Mouse (Mus musculus) hindbrain, postnatal 0 days (tissue): Measurements from ENCODE around the gene Ergic2. TPM values are rescaled to one million over a fixed set of nuclear protein-coding genes. Genes with fewer than 3 reads are reported as not detected.

Experiments used
- ATAC-seq: fragments of 200-750 bp; cut with Nextera tagmentation; 2 replicates; pipeline ENCODE4 v1.8.0; 2017; ENCODE audit warnings: mild to moderate bottlenecking, moderate TSS enrichment, moderate library complexity
- DNase-seq: peaks from one replicate; pipeline ENCODE4 v3.0.0-alpha.2; 2015; ENCODE audit warnings: low spot score
- H3K27ac ChIP-seq: fragments of 300-500 bp; sonication (generic); 2 replicates; pipeline ENCODE4 v1.5.1; 2014; ENCODE audit warnings: mild to moderate bottlenecking
- H3K27me3 ChIP-seq: fragments of 300-500 bp; sonication (generic); 2 replicates; pipeline ENCODE4 v1.6.1; 2014; ENCODE audit warnings: low read length, mixed read lengths; ENCODE audit not compliant: insufficient read depth
- H3K36me3 ChIP-seq: fragments of 300-500 bp; sonication (generic); 2 replicates; pipeline ENCODE4 v1.6.1; 2014; ENCODE audit warnings: low read length, mixed read lengths; ENCODE audit not compliant: insufficient read depth
- H3K4me1 ChIP-seq: fragments of 300-500 bp; sonication (generic); 2 replicates; pipeline ENCODE4 v1.6.1; 2014; ENCODE audit warnings: antibody characterized with exemption, low read length, mixed read lengths; ENCODE audit not compliant: insufficient read depth
- H3K4me2 ChIP-seq: fragments of 300-500 bp; sonication (generic); 2 replicates; pipeline ENCODE4 v1.6.1; 2014; ENCODE audit warnings: low read depth, mild to moderate bottlenecking, low read length, moderate library complexity, mixed read lengths
- H3K4me3 ChIP-seq: fragments of 300-500 bp; sonication (generic); 2 replicates; pipeline ENCODE4 v1.5.1; 2014; ENCODE audit warnings: low read length
- H3K9ac ChIP-seq: fragments of 300-500 bp; sonication (generic); replicated peaks from 2 replicates; pipeline ENCODE4 v1.6.1; 2014; ENCODE audit warnings: mild to moderate bottlenecking, low read length, moderate library complexity, mixed read lengths
- H3K9me3 ChIP-seq: fragments of 300-500 bp; sonication (generic); 2 replicates; pipeline ENCODE4 v1.6.1; 2016; ENCODE audit warnings: low read length, mixed read lengths
- CTCF ChIP-seq: IDR thresholded peaks from 2 replicates; pipeline ENCODE4 v1.5.1; 2016; ENCODE audit warnings: antibody characterized with exemption, control low read depth, low read depth
- WGBS: fragments of 180-500 bp; shearing (Covaris S2); extraction: QIAGEN DNeasy Blood & Tissue Kit; methylation state at CpG from one replicate; pipeline ENCODE4 v1.1.7; 2014; 5-methylcytosine and 5-hydroxymethylcytosine counted together
- polyA plus RNA-seq: library from polyadenylated mRNA; unstranded; fragments of >200 nt; fragmentation: Nextera tagmentation; extraction: Ambion mirVana; gene quantifications from 2 replicates; pipeline ENCODE4 v1.2.1, GENCODE M21; 2015
- total RNA-seq: library from RNA; depleted of rRNA; stranded (reverse); fragments of >200 nt; gene quantifications from 2 replicates; pipeline ENCODE4 v1.2.3, GENCODE M21; 2014

The Ergic2 gene
- total and polyA plus RNA-seq, 2 experiments from 2014 or later: 112 to 204 TPM

DNA sequence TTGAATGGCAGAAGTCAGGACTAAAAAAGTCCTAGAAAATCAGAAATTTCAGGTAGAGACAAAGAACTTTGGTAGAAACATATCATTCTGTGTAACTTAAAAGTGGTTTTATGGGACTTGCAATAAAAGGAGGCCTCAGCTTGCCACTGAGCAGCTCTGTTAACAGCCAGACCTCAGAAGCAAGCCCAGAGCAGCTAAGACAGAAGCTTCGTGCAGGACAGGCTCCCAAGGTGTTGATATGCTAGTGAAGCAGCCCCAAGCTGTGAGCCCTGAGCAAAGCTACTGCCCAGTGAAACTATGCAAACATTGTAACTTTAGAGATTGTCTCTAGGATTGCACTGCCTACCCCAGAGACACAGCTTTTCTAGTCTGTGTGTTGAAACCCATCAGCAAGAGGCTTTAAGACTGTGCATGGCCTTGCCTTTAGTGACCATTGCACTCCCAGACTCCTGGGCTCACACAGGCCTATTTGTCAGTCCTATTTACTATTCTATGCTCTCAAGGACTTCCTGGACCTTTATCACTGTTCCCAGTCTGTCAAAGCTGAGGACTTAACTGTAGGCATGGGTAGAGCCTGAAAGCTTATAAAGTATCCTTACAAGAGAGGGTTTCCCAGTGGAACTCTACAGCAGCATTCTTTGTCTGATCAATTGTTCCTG lies 43.4 kb upstream of the Ergic2 start:
- ATAC-seq: no peak
- no peak for DNase-seq
- Histone ChIP-seq H3K4me1 (no peaks in the 10 kb centered on the region), H3K36me3 (no peaks in the 10 kb centered on the region), H3K9ac (no peak overlapping the region), H3K27me3 (no peaks in the 10 kb centered on the region), H3K4me3 (no peak overlapping the region), H3K27ac (no peak overlapping the region), H3K9me3 (no peaks in the 10 kb centered on the region), H3K4me2 (no peak overlapping the region)
- TF ChIP-seq CTCF: no peak
- 70% methylated on average over 1 of the region's 1 CpGs for WGBS

DNA sequence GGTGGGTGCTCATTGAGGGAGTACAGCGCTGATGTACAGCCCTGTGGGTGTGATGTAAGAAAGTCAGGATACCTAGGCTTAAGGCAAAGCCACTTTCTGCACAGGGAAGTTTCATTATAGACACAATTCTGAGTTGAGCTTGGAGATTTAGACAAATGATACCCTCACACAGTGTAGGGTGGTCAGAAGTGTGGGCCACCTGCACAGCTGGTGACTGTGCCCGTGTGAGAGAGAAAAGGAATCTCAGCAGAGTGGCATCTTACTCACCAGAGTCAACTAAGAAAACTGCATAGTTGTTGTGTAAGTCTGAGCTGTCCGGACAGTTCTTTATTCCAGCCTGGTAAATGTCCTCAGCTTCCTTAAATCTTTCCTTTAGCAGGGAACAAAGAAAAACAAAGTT lies 37.0 kb upstream of the Ergic2 start:
- ATAC-seq: 0 out of 2 replicates have a peak, but pooled peaks have one; percentile 33
- Histone ChIP-seq H3K4me3 (no peak overlapping the region), H3K4me1 (peaks cover 3% of the 10 kb centered on the region; the same call in 1 of the 2 replicates), H3K36me3 (no peaks in the 10 kb centered on the region; the same call in 1 of the 2 replicates), H3K9me3 (no peaks in the 10 kb centered on the region), H3K9ac (no peak overlapping the region), H3K27ac (no peak overlapping the region), H3K27me3 (no peaks in the 10 kb centered on the region), H3K4me2 (no peak overlapping the region)
- WGBS: 71% methylated on average over 3 of the region's 3 CpGs
- TF ChIP-seq CTCF: no peak
- DNase-seq: no peak

DNA sequence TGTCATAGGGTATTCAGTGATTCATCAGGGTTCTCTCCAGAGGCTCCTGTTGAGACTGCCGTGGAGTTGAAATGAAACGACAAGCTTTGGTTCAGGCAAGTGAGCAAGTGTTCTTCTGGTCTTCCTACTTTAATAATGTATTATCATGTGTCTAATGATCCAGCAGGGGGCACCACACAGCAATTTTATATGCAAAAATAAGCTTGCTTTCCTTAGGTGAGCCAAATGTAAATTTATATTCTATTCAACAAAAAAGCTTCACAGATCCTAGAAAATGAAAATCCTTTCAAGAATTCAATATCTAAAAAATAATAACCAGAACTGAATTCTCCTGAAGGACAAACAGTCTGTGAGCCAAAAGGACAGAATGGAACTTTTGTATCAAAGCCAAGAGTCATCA lies 36.5 kb upstream of the Ergic2 start:
- WGBS: 21% methylated on average over 2 of the region's 2 CpGs
- Histone ChIP-seq H3K9ac (no peak overlapping the region), H3K4me2 (no peak overlapping the region), H3K27me3 (no peaks in the 10 kb centered on the region), H3K9me3 (no peaks in the 10 kb centered on the region), H3K36me3 (no peaks in the 10 kb centered on the region; the same call in 1 of the 2 replicates), H3K4me3 (no peak overlapping the region), H3K27ac (no peak overlapping the region), H3K4me1 (peaks cover 3% of the 10 kb centered on the region; the same call in 1 of the 2 replicates)
- peak; percentile 69 for TF ChIP-seq CTCF
- DNase-seq: peak; percentile 90
- ATAC-seq: peak; percentile 60; the same call in 1 of the 2 replicates

DNA sequence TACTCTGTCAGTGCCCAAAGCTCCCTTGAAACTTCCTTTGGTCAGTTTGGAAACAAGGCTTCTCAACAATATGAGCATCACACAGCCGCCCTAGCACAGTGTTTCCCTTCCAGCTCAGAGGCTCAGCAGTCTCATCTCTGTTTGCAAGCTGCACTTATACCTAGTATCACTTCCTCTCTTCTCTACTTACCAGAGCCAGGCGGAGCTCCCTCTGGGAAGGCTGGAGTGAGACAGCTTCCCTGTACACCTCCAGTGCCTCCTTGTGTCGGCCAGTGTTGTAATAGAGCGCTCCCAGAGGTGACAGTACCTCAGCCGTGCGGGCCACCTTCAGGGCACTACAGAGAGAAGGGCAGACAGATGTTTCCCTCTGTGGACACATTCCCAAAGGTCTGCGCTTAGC lies 34.4 kb upstream of the Ergic2 start:
- ATAC-seq (no peak), DNase-seq (no peak)
- TF ChIP-seq CTCF: no peak
- H3K4me3 ChIP-seq: no peak overlapping the region
- WGBS: 79% methylated on average over 7 of the region's 7 CpGs
- no peaks in the 10 kb centered on the region for H3K27me3 ChIP-seq
- no peaks in the 10 kb centered on the region; the same call in 1 of the 2 replicates for H3K36me3 ChIP-seq
- no peak overlapping the region for H3K4me2 ChIP-seq
- H3K27ac ChIP-seq: no peak overlapping the region
- H3K9me3 ChIP-seq: no peaks in the 10 kb centered on the region
- H3K9ac ChIP-seq: no peak overlapping the region
- peaks cover 3% of the 10 kb centered on the region; the same call in 1 of the 2 replicates for H3K4me1 ChIP-seq

DNA sequence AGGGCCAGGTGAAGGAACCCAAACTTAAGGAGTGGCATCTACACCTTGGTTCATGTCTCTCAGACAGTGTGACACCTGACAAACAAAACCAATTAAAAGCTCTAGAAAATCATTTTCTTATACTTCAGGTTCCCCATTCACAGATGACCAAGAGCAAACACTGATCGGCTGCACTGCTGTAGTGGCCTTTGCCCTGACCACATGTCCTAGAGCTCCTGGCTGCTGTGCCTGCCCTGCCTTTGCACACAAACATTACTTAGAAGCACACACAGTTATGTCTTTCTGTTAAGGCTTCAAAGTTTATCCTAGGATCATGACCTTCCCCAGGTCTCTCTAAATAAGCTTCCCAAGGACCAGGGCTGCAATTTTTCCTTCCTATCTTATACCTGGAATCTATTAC lies 32.7 kb upstream of the Ergic2 start:
- Histone ChIP-seq H3K4me2 (no peak overlapping the region), H3K4me1 (peaks cover 3% of the 10 kb centered on the region; the same call in 1 of the 2 replicates), H3K9me3 (no peaks in the 10 kb centered on the region), H3K36me3 (no peaks in the 10 kb centered on the region; the same call in 1 of the 2 replicates), H3K27ac (no peak overlapping the region), H3K27me3 (no peaks in the 10 kb centered on the region), H3K4me3 (no peak overlapping the region), H3K9ac (no peak overlapping the region)
- ATAC-seq (no peak), DNase-seq (no peak)
- WGBS: 88% methylated on average over 1 of the region's 1 CpGs
- TF ChIP-seq CTCF: no peak

DNA sequence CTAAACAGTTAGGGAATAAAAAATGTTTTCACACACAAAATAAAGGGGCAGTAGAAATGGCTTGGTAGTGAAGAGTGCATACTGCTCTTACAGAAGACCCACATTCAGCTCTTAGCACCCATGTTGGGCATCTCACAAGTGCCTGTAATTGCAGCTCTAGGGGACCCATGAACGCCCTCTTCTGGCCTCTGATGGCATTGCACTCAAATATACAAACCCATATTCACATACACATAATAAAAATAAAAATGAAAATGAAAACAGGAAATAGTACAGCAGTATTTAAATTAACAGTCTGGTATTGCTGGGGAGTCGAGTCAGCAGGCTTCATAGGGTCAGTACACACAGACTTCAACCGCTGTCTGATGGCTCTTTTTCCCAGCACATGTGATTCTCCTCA lies 30.1 kb upstream of the Ergic2 start:
- ATAC-seq: no peak
- peak; percentile 40 for TF ChIP-seq CTCF
- 70% methylated on average over 3 of the region's 3 CpGs for whole genome bisulfite sequencing

DNA sequence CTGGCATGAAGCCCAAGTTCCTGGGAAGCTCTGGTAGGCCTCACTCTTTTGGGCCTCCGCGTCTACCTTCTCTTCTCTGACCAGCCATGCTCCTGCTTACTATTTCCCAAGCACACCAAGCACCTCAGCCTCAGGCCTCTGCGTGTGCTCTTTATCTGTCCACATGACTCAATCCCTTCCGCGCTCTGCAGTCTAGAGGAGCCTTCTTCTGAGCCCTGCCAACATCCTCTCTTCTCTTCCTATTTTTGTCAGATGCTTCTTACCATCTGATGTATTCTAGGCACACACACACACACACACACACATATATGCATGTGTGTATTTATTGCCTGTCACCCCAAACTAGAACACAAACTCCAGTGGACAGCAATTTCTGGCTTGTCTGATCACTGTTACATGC lies 29.5 kb upstream of the Ergic2 start:
- Histone ChIP-seq H3K9me3 (no peaks in the 10 kb centered on the region), H3K9ac (no peak overlapping the region), H3K36me3 (no peaks in the 10 kb centered on the region; the same call in 1 of the 2 replicates), H3K4me1 (no peaks in the 10 kb centered on the region), H3K4me2 (no peak overlapping the region), H3K27me3 (no peaks in the 10 kb centered on the region), H3K4me3 (no peak overlapping the region), H3K27ac (no peak overlapping the region)
- ATAC-seq (no peak), DNase-seq (no peak)
- no peak for TF ChIP-seq CTCF
- 94% methylated on average over 5 of the region's 5 CpGs for WGBS

More for the DNA sequence above, 30.1 kb upstream of the Ergic2 start:
- Histone ChIP-seq H3K9me3 (no peaks in the 10 kb centered on the region), H3K9ac (no peak overlapping the region), H3K4me1 (no peaks in the 10 kb centered on the region), H3K27me3 (no peaks in the 10 kb centered on the region), H3K4me3 (no peak overlapping the region), H3K36me3 (no peaks in the 10 kb centered on the region; the same call in 1 of the 2 replicates), H3K4me2 (no peak overlapping the region), H3K27ac (no peak overlapping the region)
- DNase-seq: no peak
